Mouse (Mus musculus) embryonic facial prominence, embryonic 14.5 days (tissue): ENCODE measurements around the gene Atp8a2. TPM values are rescaled to one million over a fixed set of nuclear protein-coding genes. Genes with fewer than 3 reads are reported as not detected.

Experiments
- ATAC-seq: fragments of 200-750 bp; cut with Nextera tagmentation; 2 replicates; pipeline ENCODE4 v1.8.0; 2017; ENCODE audit warnings: low read depth, moderate number of reproducible peaks, moderate TSS enrichment
- DNase-seq: peaks from one replicate; pipeline ENCODE4 v3.0.0-alpha.2; 2015; ENCODE audit warnings: low spot score
- H3K27ac ChIP-seq: fragments of 300-500 bp; sonication (generic); replicated peaks from 2 replicates; pipeline ENCODE4 v1.5.1; 2014; ENCODE audit warnings: low read depth, mild to moderate bottlenecking, low read length, moderate library complexity
- H3K27me3 ChIP-seq: fragments of 300-500 bp; sonication (generic); replicated peaks from 2 replicates; pipeline ENCODE4 v1.6.1; 2014; ENCODE audit warnings: low read length; ENCODE audit not compliant: control insufficient read depth, insufficient read depth
- H3K36me3 ChIP-seq: fragments of 300-500 bp; sonication (generic); 2 replicates; pipeline ENCODE4 v1.6.1; 2014; ENCODE audit warnings: low read length, mixed read lengths; ENCODE audit not compliant: control insufficient read depth, insufficient read depth
- H3K4me1 ChIP-seq: fragments of 300-500 bp; sonication (generic); 2 replicates; pipeline ENCODE4 v1.6.1; 2014; ENCODE audit warnings: antibody characterized with exemption, low read length; ENCODE audit not compliant: control insufficient read depth, insufficient read depth
- H3K4me2 ChIP-seq: fragments of 300-500 bp; sonication (generic); 2 replicates; pipeline ENCODE4 v1.6.1; 2014; ENCODE audit warnings: low read depth, mild to moderate bottlenecking, low read length, moderate library complexity, mixed read lengths
- H3K4me3 ChIP-seq: fragments of 300-500 bp; sonication (generic); 2 replicates; pipeline ENCODE4 v1.5.1; 2014; ENCODE audit warnings: low read depth, mild to moderate bottlenecking, low read length
- H3K9ac ChIP-seq: fragments of 300-500 bp; sonication (generic); 2 replicates; pipeline ENCODE4 v1.6.1; 2014; ENCODE audit warnings: low read depth, mild to moderate bottlenecking, low read length, moderate library complexity, mixed read lengths
- H3K9me3 ChIP-seq: fragments of 300-500 bp; sonication (generic); 2 replicates; pipeline ENCODE4 v1.6.1; 2016; ENCODE audit warnings: low read length; ENCODE audit not compliant: control insufficient read depth
- WGBS: fragments of 180-500 bp; shearing (Covaris S2); extraction: QIAGEN DNeasy Blood & Tissue Kit; methylation state at CpG from one replicate; pipeline ENCODE4 v1.1.7; 2014; 5-methylcytosine and 5-hydroxymethylcytosine counted together
- polyA plus RNA-seq: library from polyadenylated mRNA; unstranded; fragments of >200 nt; fragmentation: Nextera tagmentation; extraction: Ambion mirVana; gene quantifications from 2 replicates; pipeline ENCODE4 v1.2.1, GENCODE M21; 2014

The Atp8a2 gene
- polyA plus RNA-seq, 1 experiment from 2014 or later = 3.6 TPM

DNA sequence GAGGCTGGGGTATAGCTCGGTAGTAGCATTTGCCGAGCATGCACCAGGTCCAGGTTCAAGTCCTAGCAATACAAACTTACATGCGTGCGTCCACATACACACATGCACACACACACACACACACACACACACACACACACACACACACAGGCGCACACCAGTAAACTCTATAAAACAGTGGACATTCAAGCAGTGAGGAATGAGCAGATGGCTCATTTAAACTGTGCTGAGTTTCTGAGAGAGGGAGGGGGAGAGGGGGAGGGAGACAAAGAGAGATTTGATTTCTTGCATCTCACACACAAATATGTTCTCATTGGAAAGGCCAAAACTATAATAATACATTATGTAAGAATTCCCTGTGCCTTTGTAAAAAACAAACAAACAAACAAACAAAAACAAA lies 980 bp downstream of the Atp8a2 start:
- H3K36me3 ChIP-seq = no peaks in the 10 kb centered on the region
- WGBS = 88% methylated on average over 5 of the region's 5 CpGs
- no peak overlapping the region for H3K4me2 ChIP-seq
- no peaks in the 10 kb centered on the region for H3K4me1 ChIP-seq
- ATAC-seq = no peak
- DNase-seq = no peak
- no peak overlapping the region for H3K27ac ChIP-seq
- H3K9ac ChIP-seq = no peak overlapping the region
- no peak overlapping the region for H3K4me3 ChIP-seq
- H3K9me3 ChIP-seq = no peaks in the 10 kb centered on the region
- no peaks in the 10 kb centered on the region for H3K27me3 ChIP-seq

DNA sequence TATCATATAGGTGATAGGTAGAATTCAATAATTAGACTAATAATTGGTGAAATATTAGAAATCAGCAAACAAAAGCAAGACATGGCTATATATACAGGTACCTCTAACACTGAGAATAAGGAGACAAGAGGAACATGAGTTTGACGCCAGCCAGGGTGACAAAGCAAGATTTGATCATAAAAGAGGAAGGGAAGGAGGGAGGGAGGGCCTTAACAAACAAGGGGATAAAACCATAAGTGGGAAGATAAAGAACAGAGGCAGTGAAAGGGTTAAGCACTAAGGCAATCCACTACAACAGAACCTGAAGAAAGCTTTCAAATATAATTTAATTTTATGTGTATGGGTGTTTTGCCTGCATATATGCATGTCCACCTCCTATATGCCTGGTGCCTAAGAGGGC lies 2.4 kb downstream of the Atp8a2 start:
- 88% methylated on average over 1 of the region's 1 CpGs for WGBS
- ATAC-seq = no peak

DNA sequence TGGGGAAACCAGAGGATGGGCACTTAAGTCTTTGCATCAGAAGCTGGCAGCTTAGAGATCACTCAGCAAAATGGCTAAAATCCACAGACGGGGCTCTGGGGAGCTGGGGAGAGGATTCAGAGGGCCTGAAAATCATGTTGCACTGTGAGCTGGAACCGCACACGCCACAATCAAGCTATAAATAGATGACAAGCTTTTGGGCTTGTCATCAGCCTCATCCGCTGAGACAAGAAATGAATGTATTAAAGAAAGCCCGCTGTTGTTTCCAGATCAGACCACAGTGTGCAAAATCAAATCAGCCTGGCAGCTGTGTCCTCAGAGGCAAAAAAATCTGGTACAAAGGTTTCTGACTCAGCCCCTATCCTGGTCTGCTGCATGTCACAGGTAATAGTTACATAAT lies 7.2 kb downstream of the Atp8a2 start:
- Histone ChIP-seq H3K4me3 (no peak overlapping the region), H3K27ac (no peak overlapping the region), H3K4me1 (no peaks in the 10 kb centered on the region), H3K4me2 (no peak overlapping the region), H3K27me3 (no peaks in the 10 kb centered on the region), H3K9me3 (no peaks in the 10 kb centered on the region), H3K9ac (no peak overlapping the region), H3K36me3 (no peaks in the 10 kb centered on the region)
- DNase-seq = peak; percentile 26
- ATAC-seq = no peak
- WGBS = 67% methylated on average over 5 of the region's 5 CpGs

More for the DNA sequence above, 2.4 kb downstream of the Atp8a2 start:
- Histone ChIP-seq H3K4me3 (no peak overlapping the region), H3K9ac (no peak overlapping the region), H3K36me3 (no peaks in the 10 kb centered on the region), H3K9me3 (no peaks in the 10 kb centered on the region), H3K27me3 (no peaks in the 10 kb centered on the region), H3K27ac (no peak overlapping the region), H3K4me1 (no peaks in the 10 kb centered on the region), H3K4me2 (no peak overlapping the region)
- no peak for DNase-seq

DNA sequence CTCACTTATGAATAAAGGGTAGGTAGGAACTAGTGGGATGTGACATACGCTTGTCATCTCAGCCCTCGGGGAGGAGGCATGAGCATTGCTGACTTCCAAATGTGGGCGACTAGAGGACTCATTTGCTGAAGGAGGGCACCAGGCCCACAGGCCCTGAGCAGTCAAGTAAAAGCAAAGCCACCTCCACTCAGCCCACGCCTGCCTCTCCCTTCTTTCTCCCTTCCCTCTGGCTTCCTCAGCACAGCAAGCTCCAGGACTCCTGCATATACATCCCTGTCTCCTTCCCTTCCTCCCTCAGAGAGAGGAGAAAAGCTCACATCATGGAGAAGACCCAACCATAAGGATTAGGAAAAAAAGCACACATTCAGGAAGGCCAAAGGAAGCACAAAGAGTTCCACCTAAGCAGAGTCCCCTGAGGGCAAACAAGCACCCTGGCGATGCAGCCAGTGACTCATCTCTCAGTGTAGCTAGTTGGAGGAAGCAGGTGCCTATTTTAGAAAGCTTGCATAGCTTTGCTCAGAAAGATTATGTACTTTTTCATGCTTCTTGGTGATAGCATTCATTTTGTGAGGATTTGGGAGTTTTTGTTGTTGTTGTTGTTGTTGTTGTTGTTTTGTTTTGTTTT lies 8.7 kb downstream of the Atp8a2 start:
- H3K4me2 ChIP-seq = no peak overlapping the region
- no peaks in the 10 kb centered on the region for H3K36me3 ChIP-seq
- WGBS = 78% methylated on average over 5 of the region's 5 CpGs
- H3K27ac ChIP-seq = no peak overlapping the region
- no peak for DNase-seq
- no peaks in the 10 kb centered on the region for H3K4me1 ChIP-seq
- H3K9me3 ChIP-seq = no peaks in the 10 kb centered on the region
- ATAC-seq = no peak
- H3K4me3 ChIP-seq = no peak overlapping the region
- no peaks in the 10 kb centered on the region for H3K27me3 ChIP-seq
- H3K9ac ChIP-seq = no peak overlapping the region

DNA sequence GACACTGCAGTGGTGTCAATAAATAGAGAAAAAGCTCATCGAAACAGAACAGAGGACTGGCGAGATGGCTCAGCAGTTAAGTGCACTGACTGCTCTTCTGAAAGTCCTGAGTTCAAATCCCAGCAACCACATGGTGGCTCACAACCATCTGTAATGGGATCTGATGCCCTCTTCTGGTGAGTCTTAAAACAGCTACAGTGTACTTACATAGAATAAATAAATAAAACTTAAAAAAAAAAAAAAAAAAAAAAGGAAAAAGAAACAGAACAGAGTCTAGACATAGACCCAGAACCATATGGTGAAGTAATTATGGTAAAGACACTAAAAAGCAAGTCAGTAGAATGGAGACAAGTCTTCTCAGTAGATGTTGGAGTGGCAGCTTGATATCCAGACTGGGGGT lies 15.7 kb downstream of the Atp8a2 start:
- Histone ChIP-seq H3K9me3 (no peaks in the 10 kb centered on the region), H3K36me3 (no peaks in the 10 kb centered on the region), H3K27ac (no peak overlapping the region), H3K9ac (no peak overlapping the region), H3K27me3 (peaks cover 24% of the 10 kb centered on the region), H3K4me3 (no peak overlapping the region), H3K4me1 (0 out of 2 replicates have a peak, but pooled peaks cover 3% of the 10 kb centered on the region), H3K4me2 (no peak overlapping the region)
- ATAC-seq = no peak
- WGBS = 93% methylated on average over 2 of the region's 2 CpGs
- no peak for DNase-seq

DNA sequence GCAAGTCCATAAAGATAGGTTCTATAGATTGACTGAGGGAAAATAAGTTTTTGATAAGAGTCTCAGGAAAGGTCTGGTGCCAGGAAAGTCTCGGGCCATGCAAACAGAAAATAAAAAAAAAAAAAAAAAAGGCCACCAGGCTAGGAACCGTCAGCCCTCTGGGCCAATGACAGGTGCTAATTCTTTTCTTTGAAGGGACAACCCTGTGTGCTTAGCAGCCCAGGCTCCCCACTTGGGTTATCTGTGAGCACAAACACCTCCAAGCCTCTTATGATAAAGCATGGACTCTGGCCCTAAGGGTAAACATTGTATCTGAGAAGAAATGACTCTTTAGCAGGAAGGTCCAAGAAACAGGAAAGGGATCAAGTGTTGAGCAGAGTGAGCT lies 18.4 kb downstream of the Atp8a2 start:
- Histone ChIP-seq H3K36me3 (no peaks in the 10 kb centered on the region), H3K9ac (no peak overlapping the region), H3K4me1 (0 out of 2 replicates have a peak, but pooled peaks cover 3% of the 10 kb centered on the region), H3K4me3 (no peak overlapping the region), H3K27ac (no peak overlapping the region), H3K9me3 (no peaks in the 10 kb centered on the region), H3K4me2 (no peak overlapping the region), H3K27me3 (peaks cover 37% of the 10 kb centered on the region)
- DNase-seq (no peak), ATAC-seq (no peak)
- WGBS = 55% methylated on average over 2 of the region's 2 CpGs

DNA sequence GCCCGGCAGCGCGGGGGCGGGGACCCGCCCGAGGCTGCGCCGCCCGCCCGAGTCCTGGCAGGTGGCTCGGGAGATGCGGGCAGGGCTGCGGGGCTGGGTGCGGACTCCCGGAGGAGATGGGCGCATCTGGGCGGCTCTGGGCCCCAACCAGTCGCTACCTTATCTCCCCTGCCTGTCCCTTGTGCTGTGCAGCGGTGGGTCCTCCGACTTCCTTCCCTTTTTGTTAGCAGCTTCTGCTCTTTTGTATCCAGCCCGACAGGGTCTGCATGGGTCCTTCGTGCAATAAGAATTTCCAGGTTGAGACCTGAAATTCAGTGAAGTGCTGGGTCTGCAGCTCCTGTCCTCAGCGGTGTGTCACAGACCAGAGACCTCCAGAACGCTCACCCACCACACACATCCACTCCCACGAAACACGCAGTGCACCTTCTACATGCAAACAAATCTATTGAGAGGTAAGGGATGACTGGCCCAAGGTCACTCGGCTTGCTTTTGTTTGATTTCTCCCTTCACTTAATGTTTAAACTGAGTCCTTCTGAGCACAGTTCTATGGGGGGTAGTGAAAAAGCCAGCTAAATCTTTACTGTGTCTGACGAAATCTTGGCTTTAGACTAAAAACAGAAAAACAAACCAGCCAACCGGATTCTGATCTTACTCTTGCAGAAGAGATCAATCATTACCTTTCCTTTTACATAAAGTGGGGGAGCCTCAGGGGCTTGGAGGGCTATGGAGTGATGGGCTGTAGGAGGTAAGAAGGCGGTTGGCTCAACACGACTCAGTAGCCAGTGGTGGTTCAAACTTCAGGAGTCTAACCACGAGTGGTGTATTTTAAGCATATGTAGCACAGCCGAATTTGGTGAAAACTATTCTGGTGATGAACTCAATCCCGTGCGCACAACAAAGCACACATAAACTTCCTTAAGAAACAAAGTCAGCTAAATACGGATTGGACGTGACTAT lies 19.1 kb downstream of the Atp8a2 start:
- WGBS = 33% methylated on average over 22 of the region's 37 CpGs
- no peak; the same call in 1 of the 2 replicates for ATAC-seq
- H3K4me2 ChIP-seq = peak overlapping the region; percentile 99

DNA sequence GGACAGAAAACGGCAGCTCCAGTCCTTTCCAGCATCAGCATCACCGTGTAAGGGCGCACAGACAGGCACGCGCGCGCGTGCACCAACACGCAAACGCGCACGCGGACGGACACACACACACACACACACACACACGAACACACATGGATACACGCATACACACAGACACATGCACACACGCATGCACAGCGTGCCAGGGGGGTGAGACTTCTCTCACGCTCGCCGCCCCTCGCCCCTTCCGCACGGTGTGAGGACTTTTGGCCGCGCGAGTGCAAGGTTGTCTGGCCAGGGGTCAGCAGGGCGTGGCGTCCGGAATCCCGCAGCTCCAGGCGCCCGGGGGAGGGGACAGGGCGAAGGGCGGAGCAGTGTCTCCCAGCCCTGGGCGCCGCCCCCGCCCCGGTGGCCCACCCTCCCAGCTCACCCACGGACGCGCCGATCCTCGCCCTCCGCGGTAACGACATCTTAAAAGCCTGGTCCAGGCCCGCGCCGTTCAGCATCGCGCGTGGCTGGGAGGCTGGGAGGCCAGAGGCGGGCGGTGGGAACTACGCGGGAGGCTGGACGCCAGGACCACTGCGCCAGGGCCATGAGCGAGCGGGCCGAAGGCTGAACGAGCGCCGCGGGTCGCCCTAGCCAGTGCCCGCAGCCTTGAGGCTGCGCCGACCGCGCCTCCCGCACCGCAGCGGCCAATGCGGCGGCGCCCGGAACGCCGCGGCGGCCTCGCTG lies 19.9 kb downstream of the Atp8a2 start:
- peaks cover 37% of the 10 kb centered on the region for H3K27me3 ChIP-seq
- ATAC-seq = peak; percentile 83
- peak overlapping the region; percentile 99 for H3K4me2 ChIP-seq
- WGBS = 3% methylated on average over 25 of the region's 84 CpGs
- H3K9me3 ChIP-seq = no peaks in the 10 kb centered on the region
- DNase-seq = peak; percentile 27
- H3K4me1 ChIP-seq = 0 out of 2 replicates have a peak, but pooled peaks cover 3% of the 10 kb centered on the region
- H3K9ac ChIP-seq = peak overlapping the region; percentile 67
- no peaks in the 10 kb centered on the region for H3K36me3 ChIP-seq
- H3K27ac ChIP-seq = no peak overlapping the region
- H3K4me3 ChIP-seq = peak overlapping the region; percentile 73

More for the DNA sequence above, 19.1 kb downstream of the Atp8a2 start:
- Histone ChIP-seq H3K36me3 (no peaks in the 10 kb centered on the region), H3K27ac (no peak overlapping the region), H3K4me3 (peak overlapping the region; percentile 73), H3K9ac (peak overlapping the region; percentile 67), H3K27me3 (peaks cover 37% of the 10 kb centered on the region), H3K9me3 (no peaks in the 10 kb centered on the region), H3K4me1 (0 out of 2 replicates have a peak, but pooled peaks cover 3% of the 10 kb centered on the region)
- DNase-seq = no peak
